Mouse (Mus musculus): ENCODE data around the gene Ccl9. TPM values are rescaled to one million over a fixed set of nuclear protein-coding genes. Genes with fewer than 3 reads are reported as not detected.

Gene Ccl9
- polyA plus RNA-seq, 1 experiment, result not detected

DNA sequence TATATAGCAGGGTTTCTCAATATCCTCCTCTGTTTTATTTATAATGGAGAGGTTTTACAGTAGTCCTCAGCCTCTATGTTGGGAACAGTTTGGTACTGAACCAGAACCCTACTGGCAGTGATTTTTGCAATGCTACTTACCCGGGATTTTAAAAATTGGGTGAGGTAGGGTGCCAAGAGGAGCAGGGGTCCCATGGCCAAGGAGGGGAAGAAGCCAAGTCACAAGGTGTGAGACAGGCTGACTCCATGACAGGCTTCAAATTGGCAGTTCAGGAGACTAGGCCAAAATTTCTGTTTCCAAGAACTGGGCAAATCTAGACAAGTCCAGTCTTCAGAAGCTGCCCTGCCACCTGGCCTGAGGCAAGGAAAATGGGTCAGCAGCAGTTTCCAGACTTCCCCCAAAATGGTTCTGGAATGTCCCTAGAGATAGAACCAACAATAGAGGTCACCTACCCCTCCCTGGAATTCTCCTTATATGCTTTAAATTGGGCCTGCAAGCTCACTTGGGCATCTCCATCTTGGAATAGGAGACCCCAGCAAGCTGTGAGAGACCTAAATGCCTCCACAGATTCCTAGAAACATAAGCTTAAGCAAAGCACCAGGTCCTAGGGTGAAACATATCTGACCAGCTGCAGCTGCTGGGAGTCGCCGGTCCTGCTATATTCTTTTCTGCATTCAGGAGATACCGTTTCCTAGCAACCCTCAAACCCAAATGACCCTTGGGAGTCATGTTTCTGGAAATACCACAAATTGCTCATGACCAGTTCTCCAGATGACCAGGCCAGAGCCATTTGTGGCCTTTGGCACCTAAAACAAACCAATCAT is 4.4 kb upstream of the Ccl9 start:
- no peak for TF ChIP-seq GATA1 (IDR thresholded peaks at IDR 0.05; ENCODE audit: low read length)
- no peak for TF ChIP-seq TAL1 (IDR thresholded peaks at IDR 0.05; ENCODE audit: low read length)
- H3K4me1 ChIP-seq (ENCODE audit: control insufficient read depth), result no peaks in the 10 kb centered on the region
- no peaks in the 10 kb centered on the region for H3K9me3 ChIP-seq (ENCODE audit: control insufficient read depth, low read length)
- H3K4me3 ChIP-seq (replicated peaks), result no peak overlapping the region
- no peaks in the 10 kb centered on the region for H3K27me3 ChIP-seq (ENCODE audit: control insufficient read depth)
- H3K36me3 ChIP-seq (ENCODE audit: control insufficient read depth), result no peaks in the 10 kb centered on the region

DNA sequence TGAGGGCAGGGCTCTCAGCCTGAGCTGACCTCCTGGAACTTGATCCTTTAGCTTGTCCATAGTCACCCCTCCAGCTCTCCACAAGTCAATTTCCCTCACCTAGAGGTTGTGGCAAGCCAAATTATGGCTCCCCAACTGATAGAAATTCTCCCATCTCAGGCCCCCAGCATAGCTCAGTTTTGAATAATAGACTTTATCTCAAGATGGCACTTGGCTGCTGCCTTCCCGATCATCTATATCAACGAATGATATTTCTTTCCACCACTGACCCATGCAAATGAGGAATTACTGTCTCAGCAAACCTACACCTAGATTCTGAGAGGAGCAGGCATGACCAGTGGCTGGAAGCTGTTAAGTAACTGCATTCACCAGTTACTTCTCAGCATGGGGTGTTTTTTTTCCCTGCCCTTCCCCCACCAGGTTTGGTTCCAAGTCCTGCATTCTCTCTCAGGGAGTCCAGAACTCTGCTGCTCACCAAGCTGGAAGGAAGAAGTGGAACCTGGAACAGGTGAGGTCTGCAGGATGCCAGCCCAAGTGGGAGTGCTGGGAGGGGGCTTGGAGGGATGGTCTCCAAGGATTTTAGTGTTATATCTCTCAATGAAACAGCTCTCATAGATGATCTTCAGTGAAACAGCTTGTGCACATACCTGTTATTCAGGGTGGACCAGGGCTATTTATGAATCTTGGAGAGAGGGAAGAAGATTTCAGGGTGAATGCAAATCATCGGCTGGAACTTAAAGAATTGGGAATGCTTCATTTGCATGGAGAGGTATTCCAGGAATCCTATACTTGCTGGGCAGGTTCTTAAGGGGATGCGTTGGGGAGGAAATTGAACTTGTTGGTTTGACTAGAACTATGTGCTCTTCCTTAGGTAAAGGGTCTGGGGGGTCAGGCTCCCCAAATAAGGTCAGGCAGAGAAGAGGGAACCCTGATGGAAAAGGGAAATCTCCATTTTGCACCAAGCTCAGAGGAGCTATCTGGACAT is 3.5 kb upstream of the Ccl9 start:
- Histone ChIP-seq H3K27me3 (ENCODE audit: control insufficient read depth) (no peaks in the 10 kb centered on the region), H3K4me3 (replicated peaks) (no peak overlapping the region), H3K9me3 (ENCODE audit: control insufficient read depth, low read length) (no peaks in the 10 kb centered on the region), H3K36me3 (ENCODE audit: control insufficient read depth) (no peaks in the 10 kb centered on the region), H3K4me1 (ENCODE audit: control insufficient read depth) (no peaks in the 10 kb centered on the region)
- TF ChIP-seq GATA1 (IDR thresholded peaks at IDR 0.05; ENCODE audit: low read length), result no peak
- TF ChIP-seq TAL1 (IDR thresholded peaks at IDR 0.05; ENCODE audit: low read length), result no peak

DNA sequence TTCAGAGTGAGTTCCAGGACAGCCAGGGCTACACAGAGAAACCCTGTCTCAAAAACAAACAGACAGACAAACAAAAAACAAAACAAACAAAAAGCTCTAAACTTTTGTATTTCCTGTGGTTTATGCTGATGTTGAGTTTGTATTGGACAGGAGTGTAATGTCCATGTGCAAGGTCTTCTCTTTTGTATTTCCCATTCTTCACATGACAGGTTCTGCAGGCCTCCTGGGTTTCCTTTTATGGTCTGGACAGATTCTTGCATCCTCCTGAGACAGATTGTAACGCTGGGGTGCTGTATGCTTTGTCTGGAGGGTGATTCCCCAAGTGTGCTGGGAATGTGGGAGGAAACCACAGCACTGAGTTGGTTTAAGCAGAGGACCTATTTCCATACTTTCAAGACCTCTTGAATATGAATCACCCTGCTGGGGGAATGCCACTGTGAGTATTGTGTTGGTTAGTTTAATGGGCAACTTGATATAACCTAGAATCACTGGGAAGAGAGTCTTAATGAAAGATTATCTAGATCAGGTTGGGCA is 2.3 kb upstream of the Ccl9 start:
- Histone ChIP-seq H3K4me1 (ENCODE audit: control insufficient read depth) (no peaks in the 10 kb centered on the region), H3K27me3 (ENCODE audit: control insufficient read depth) (no peaks in the 10 kb centered on the region), H3K4me3 (replicated peaks) (no peak overlapping the region), H3K36me3 (ENCODE audit: control insufficient read depth) (peaks cover 3% of the 10 kb centered on the region; the same call in 1 of the 2 replicates), H3K9me3 (ENCODE audit: control insufficient read depth, low read length) (no peaks in the 10 kb centered on the region)
- TF ChIP-seq TAL1 (IDR thresholded peaks at IDR 0.05; ENCODE audit: low read length), result no peak
- TF ChIP-seq GATA1 (IDR thresholded peaks at IDR 0.05; ENCODE audit: low read length), result no peak

DNA sequence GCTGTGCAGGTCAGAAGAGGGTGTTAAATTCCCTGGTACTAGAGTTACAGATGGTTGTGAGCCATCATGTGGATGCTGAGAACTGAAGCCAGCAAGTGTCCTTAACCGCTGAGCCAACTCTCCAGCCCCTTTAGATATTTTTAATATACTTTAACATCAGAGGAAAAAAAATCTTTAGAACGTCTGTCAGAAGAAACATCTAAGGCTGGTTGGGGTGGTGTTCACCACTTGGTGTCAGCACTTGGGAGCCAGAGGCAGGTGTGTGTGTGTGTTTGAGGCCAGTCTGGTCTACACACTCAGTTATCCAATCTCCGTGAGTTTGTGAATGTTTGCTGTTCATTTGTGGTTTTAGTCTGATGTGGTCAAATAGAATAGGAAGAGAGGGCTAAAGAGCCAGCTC is 563 bp upstream of the Ccl9 start:
- Histone ChIP-seq H3K9me3 (ENCODE audit: control insufficient read depth, low read length) (no peaks in the 10 kb centered on the region), H3K36me3 (ENCODE audit: control insufficient read depth) (peaks cover 3% of the 10 kb centered on the region; the same call in 1 of the 2 replicates), H3K4me3 (replicated peaks) (no peak overlapping the region), H3K4me1 (ENCODE audit: control insufficient read depth) (no peaks in the 10 kb centered on the region), H3K27me3 (ENCODE audit: control insufficient read depth) (no peaks in the 10 kb centered on the region)
- TF ChIP-seq TAL1 (IDR thresholded peaks at IDR 0.05; ENCODE audit: low read length) (no peak), GATA1 (IDR thresholded peaks at IDR 0.05; ENCODE audit: low read length) (no peak)

DNA sequence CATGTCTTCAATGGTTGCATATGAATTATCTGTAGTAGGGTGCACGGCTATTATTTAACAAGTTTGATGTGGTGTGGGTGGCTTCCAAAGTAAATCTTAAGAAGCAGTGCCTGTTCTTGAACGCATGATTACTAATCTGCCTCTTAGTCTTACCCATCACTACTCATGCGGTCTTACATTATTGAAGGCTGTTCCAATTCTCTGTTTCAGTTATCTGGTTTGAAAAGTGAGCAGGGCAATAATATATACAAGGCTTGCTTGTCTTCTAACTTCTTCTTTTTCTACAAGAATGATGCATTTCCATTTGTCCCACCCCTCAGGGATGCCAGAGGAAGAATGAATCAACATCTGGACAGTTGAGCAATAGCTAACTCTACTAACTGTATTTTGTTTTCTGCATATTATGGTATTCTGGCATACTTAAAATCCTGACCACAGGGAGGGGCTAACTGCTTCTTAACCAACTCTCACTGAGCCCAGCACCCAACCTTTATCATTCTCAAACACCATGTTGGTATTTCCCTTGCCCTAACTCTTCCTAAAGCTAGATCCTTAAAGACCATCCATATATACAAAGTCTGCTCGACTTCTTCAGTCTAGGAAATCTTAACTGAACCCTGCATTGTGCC is 1.4 kb downstream of the Ccl9 start:
- H3K4me1 ChIP-seq (ENCODE audit: control insufficient read depth), result no peaks in the 10 kb centered on the region
- H3K27me3 ChIP-seq (ENCODE audit: control insufficient read depth), result no peaks in the 10 kb centered on the region
- peaks cover 3% of the 10 kb centered on the region; the same call in 1 of the 2 replicates for H3K36me3 ChIP-seq (ENCODE audit: control insufficient read depth)
- H3K9me3 ChIP-seq (ENCODE audit: control insufficient read depth, low read length), result no peaks in the 10 kb centered on the region
- no peak overlapping the region for H3K4me3 ChIP-seq (replicated peaks)
- TF ChIP-seq GATA1 (IDR thresholded peaks at IDR 0.05; ENCODE audit: low read length) (no peak), TAL1 (IDR thresholded peaks at IDR 0.05; ENCODE audit: low read length) (no peak)

DNA sequence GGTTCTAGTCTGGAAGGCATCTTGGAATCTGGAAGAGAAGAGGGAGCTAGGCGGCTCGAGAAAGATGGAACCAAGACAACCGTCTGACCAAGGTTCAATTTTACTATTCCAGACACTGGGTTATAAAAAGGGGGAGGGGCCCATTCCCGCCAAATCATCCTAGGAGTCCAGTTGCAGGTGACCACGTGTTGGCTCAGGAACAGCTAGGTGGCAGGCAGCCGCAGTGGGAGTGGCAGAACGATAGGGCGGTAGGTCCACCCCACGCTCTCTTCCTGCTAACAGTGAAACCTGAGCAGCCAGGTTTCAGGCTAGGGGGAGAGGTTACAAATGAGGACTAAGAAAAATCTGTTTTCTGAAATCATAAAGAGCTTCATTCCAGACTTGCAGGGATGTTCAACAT is 5.6 kb downstream of the Ccl9 start:
- TF ChIP-seq GATA1 (IDR thresholded peaks at IDR 0.05; ENCODE audit: low read length) (no peak), TAL1 (IDR thresholded peaks at IDR 0.05; ENCODE audit: low read length) (no peak)
- H3K27me3 ChIP-seq (ENCODE audit: control insufficient read depth), result no peaks in the 10 kb centered on the region
- H3K36me3 ChIP-seq (ENCODE audit: control insufficient read depth), result peaks cover 3% of the 10 kb centered on the region; the same call in 1 of the 2 replicates
- no peaks in the 10 kb centered on the region; the same call in 1 of the 2 replicates for H3K4me1 ChIP-seq (ENCODE audit: control insufficient read depth)
- H3K4me3 ChIP-seq (replicated peaks), result no peak overlapping the region
- H3K9me3 ChIP-seq (ENCODE audit: control insufficient read depth, low read length), result no peaks in the 10 kb centered on the region

DNA sequence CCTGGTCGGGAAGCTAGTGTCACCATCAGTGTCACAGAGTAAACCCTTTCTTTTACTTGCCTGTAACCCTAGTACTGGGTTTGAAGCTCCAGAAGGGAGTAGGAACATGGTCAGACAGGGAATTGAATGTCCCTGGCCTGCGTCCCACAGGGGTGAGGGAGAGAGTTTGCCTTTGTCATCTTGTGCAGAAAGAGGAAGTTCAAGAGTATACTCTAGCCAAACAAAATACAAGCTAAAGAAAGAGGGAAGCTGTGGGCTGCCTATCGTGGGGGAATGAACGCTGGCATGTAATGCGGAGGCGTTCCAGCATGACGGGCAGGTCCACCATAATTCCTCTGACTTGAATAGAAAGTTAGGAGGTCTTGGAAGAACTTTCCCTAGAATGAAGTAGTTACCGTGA is 6.2 kb downstream of the Ccl9 start:
- Histone ChIP-seq H3K4me3 (replicated peaks) (no peak overlapping the region), H3K36me3 (ENCODE audit: control insufficient read depth) (peaks cover 3% of the 10 kb centered on the region; the same call in 1 of the 2 replicates), H3K27me3 (ENCODE audit: control insufficient read depth) (no peaks in the 10 kb centered on the region), H3K4me1 (ENCODE audit: control insufficient read depth) (no peaks in the 10 kb centered on the region; the same call in 1 of the 2 replicates), H3K9me3 (ENCODE audit: control insufficient read depth, low read length) (no peaks in the 10 kb centered on the region)
- TF ChIP-seq TAL1 (IDR thresholded peaks at IDR 0.05; ENCODE audit: low read length) (no peak), GATA1 (IDR thresholded peaks at IDR 0.05; ENCODE audit: low read length) (no peak)

DNA sequence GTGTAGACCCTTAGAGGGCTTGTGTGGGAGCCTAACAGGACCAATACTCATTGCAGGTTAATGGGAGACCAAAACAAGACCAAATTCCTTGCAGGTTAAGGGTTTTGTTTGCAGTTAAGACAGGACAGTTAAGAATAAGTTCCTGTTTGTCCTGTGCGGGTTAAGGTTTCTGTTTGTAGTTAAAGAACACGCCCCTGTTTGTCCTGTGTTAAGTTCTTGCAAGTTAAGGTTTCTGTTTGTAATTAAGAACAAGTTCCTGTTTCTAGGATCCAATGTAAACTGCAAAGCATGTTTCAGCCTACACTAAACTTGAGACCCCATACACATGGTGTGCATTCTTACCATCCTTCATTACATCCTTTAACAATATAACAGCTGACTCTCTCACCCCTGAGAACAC is 8.2 kb downstream of the Ccl9 start:
- TF ChIP-seq GATA1 (IDR thresholded peaks at IDR 0.05; ENCODE audit: low read length) (no peak), TAL1 (IDR thresholded peaks at IDR 0.05; ENCODE audit: low read length) (no peak)
- H3K4me1 ChIP-seq (ENCODE audit: control insufficient read depth), result no peaks in the 10 kb centered on the region; the same call in 1 of the 2 replicates
- H3K36me3 ChIP-seq (ENCODE audit: control insufficient read depth), result no peaks in the 10 kb centered on the region
- H3K27me3 ChIP-seq (ENCODE audit: control insufficient read depth), result no peaks in the 10 kb centered on the region
- no peak overlapping the region for H3K4me3 ChIP-seq (replicated peaks)
- H3K9me3 ChIP-seq (ENCODE audit: control insufficient read depth, low read length), result no peaks in the 10 kb centered on the region

Data from erythroblast, embryonic 14.5 days (primary cell).